Mouse (Mus musculus) liver, embryonic 14.5 days (tissue): ENCODE measurements around the gene Syne1. TPM values are rescaled to one million over a fixed set of nuclear protein-coding genes. Genes with fewer than 3 reads are reported as not detected.

Source experiments
- ATAC-seq: fragments of 200-750 bp; cut with Nextera tagmentation; 2 replicates; pipeline ENCODE4 v1.8.0; 2017; ENCODE audit warnings: moderate number of reproducible peaks, mild to moderate bottlenecking, moderate library complexity; ENCODE audit not compliant: insufficient read depth
- DNase-seq, 3 experiments: peaks; one replicate each; pipeline ENCODE4 v3.0.0-alpha.2; 2012 to 2013; ENCODE audit warnings: low read depth in 3 of 3, low spot score in 3 of 3
- H3K27ac ChIP-seq: fragments of 300-500 bp; sonication (generic); 2 replicates; pipeline ENCODE4 v1.5.1; 2014; ENCODE audit warnings: moderate library complexity, mild to moderate bottlenecking, control low read depth, inconsistent platforms
- H3K27me3 ChIP-seq: fragments of 300-500 bp; sonication (generic); 2 replicates; pipeline ENCODE4 v1.6.1; 2014; ENCODE audit warnings: mild to moderate bottlenecking, low read length, moderate library complexity; ENCODE audit not compliant: control insufficient read depth, insufficient read depth
- H3K36me3 ChIP-seq: fragments of 300-500 bp; sonication (generic); replicated peaks from 2 replicates; pipeline ENCODE4 v1.6.1; 2014; ENCODE audit warnings: low read depth; ENCODE audit not compliant: control insufficient read depth, insufficient read depth
- H3K4me1 ChIP-seq, 2 experiments: fragments of 200-500 bp in 1 of 2; fragments of 300-500 bp in 1 of 2; sonication (generic) in 1 of 2; replicated peaks; 2 replicates each; pipeline ENCODE4 v1.6.1; 2012 to 2014; ENCODE audit warnings: antibody characterized with exemption in 1 of 2, inconsistent platforms in 1 of 2, low read length in 1 of 2; ENCODE audit not compliant: control insufficient read depth in 2 of 2, insufficient read depth in 2 of 2
- H3K4me2 ChIP-seq: fragments of 300-500 bp; sonication (generic); 2 replicates; pipeline ENCODE4 v1.6.1; 2014; ENCODE audit warnings: low read depth, mild to moderate bottlenecking, control low read depth, moderate library complexity
- H3K4me3 ChIP-seq, 2 experiments: fragments of 200-500 bp in 1 of 2; fragments of 300-500 bp in 1 of 2; sonication (generic) in 1 of 2; 2 replicates each; pipeline ENCODE4 v1.5.1; 2012 to 2014; ENCODE audit warnings: low read depth in 2 of 2, low read length in 2 of 2, mild to moderate bottlenecking in 2 of 2, control low read depth in 1 of 2, inconsistent platforms in 1 of 2, moderate library complexity in 1 of 2; ENCODE audit not compliant: insufficient read depth in 1 of 2
- H3K9ac ChIP-seq: fragments of 300-500 bp; sonication (generic); replicated peaks from 2 replicates; pipeline ENCODE4 v1.6.1; 2014; ENCODE audit warnings: mild to moderate bottlenecking, control low read depth, moderate library complexity
- H3K9me3 ChIP-seq: fragments of 300-500 bp; sonication (generic); 2 replicates; pipeline ENCODE4 v1.6.1; 2016; ENCODE audit warnings: low read length, mixed read lengths; ENCODE audit not compliant: control insufficient read depth
- CTCF ChIP-seq: IDR thresholded peaks from 2 replicates; pipeline ENCODE4 v1.5.1; 2016; ENCODE audit warnings: antibody characterized with exemption, low read depth, control low read depth
- EP300 ChIP-seq: IDR thresholded peaks from 2 replicates; pipeline ENCODE4 v1.6.1; 2016; ENCODE audit warnings: antibody characterized with exemption, low read depth
- WGBS: fragments of 180-500 bp; shearing (Covaris S2); extraction: QIAGEN DNeasy Blood & Tissue Kit; methylation state at CpG from one replicate; pipeline ENCODE4 v1.1.7; 2014; ENCODE audit not compliant: insufficient replicate concordance; 5-methylcytosine and 5-hydroxymethylcytosine counted together
- polyA plus RNA-seq, 2 experiments: library from polyadenylated mRNA; depleted of rRNA in 1 of 2; stranded (reverse) in 1 of 2; unstranded in 1 of 2; fragments of >200 nt; fragmentation: Nextera tagmentation in 1 of 2; extraction: Ambion mirVana in 1 of 2; gene quantifications; 2 replicates each; pipeline versions ENCODE4 v1.2.1 to v1.2.3; 2012 to 2014

Syne1 gene
- polyA plus RNA-seq, 2 experiments, result 3.1 to 3.6 TPM

- Histone ChIP-seq H3K27me3 (no peaks in the 10 kb centered on the region), H3K4me1 (no peaks in the 10 kb centered on the region), H3K27ac (no peak overlapping the region), H3K4me3 (no peak overlapping the region), H3K36me3 (no peaks in the 10 kb centered on the region), H3K9ac (no peak overlapping the region), H3K4me2 (no peak overlapping the region), H3K9me3 (no peaks in the 10 kb centered on the region)
- 41% methylated on average over 6 of the region's 6 CpGs for WGBS
- no peak for ATAC-seq
- DNase-seq, result no peak
- no peak; the same call in 1 of the 2 replicates for TF ChIP-seq CTCF
- no peak for TF ChIP-seq EP300
These were observed 245.7 kb downstream of the Syne1 start for GRCm38 (mm10) chr10:5305555-5305954.

GRCm38 (mm10) chr10:5295291-5295891 lies 255.9 kb downstream of the Syne1 start:
- Histone ChIP-seq H3K36me3 (no peaks in the 10 kb centered on the region), H3K27me3 (no peaks in the 10 kb centered on the region), H3K27ac (no peak overlapping the region), H3K4me2 (no peak overlapping the region), H3K9ac (no peak overlapping the region), H3K4me3 (no peak overlapping the region), H3K9me3 (no peaks in the 10 kb centered on the region), H3K4me1 (peaks cover 0 to 2% of the 10 kb centered on the region in 2 experiments; a peak in 1 of 4 replicates)
- whole genome bisulfite sequencing, result 32% methylated on average over 7 of the region's 7 CpGs
- ATAC-seq (no peak), DNase-seq (no peak)
- TF ChIP-seq EP300 (no peak), CTCF (no peak)

- DNase-seq, result no peak
- H3K4me2 ChIP-seq, result no peak overlapping the region
- H3K4me3 ChIP-seq, result no peak overlapping the region
- 82% methylated on average over 5 of the region's 5 CpGs for WGBS
- no peak overlapping the region for H3K9ac ChIP-seq
- no peaks in the 10 kb centered on the region for H3K36me3 ChIP-seq
- ATAC-seq, result no peak
- TF ChIP-seq CTCF (no peak), EP300 (no peak)
- no peak overlapping the region for H3K27ac ChIP-seq
- H3K9me3 ChIP-seq, result no peaks in the 10 kb centered on the region
- no peaks in the 10 kb centered on the region for H3K4me1 ChIP-seq
- H3K27me3 ChIP-seq, result no peaks in the 10 kb centered on the region
These were observed 261.7 kb downstream of the Syne1 start for GRCm38 (mm10) chr10:5289575-5289909.

GRCm38 (mm10) chr10:5288716-5289574 lies 262.3 kb downstream of the Syne1 start:
- no peaks in the 10 kb centered on the region for H3K36me3 ChIP-seq
- no peak for DNase-seq
- H3K27ac ChIP-seq, result no peak overlapping the region
- H3K27me3 ChIP-seq, result no peaks in the 10 kb centered on the region
- H3K4me3 ChIP-seq, result no peak overlapping the region
- no peaks in the 10 kb centered on the region for H3K9me3 ChIP-seq
- H3K9ac ChIP-seq, result no peak overlapping the region
- 60% methylated on average over 19 of the region's 19 CpGs for WGBS
- no peak overlapping the region for H3K4me2 ChIP-seq
- no peak for TF ChIP-seq EP300
- TF ChIP-seq CTCF, result no peak
- no peaks in the 10 kb centered on the region for H3K4me1 ChIP-seq
- no peak for ATAC-seq

GRCm38 (mm10) chr10:5288262-5288661 lies 263.0 kb downstream of the Syne1 start:
- no peaks in the 10 kb centered on the region for H3K27me3 ChIP-seq
- DNase-seq (no peak), ATAC-seq (no peak)
- WGBS, result 36% methylated on average over 6 of the region's 6 CpGs
- H3K9me3 ChIP-seq, result no peaks in the 10 kb centered on the region
- TF ChIP-seq CTCF, result no peak
- TF ChIP-seq EP300, result no peak
- H3K27ac ChIP-seq, result no peak overlapping the region
- H3K4me2 ChIP-seq, result no peak overlapping the region
- no peak overlapping the region for H3K4me3 ChIP-seq
- no peak overlapping the region for H3K9ac ChIP-seq
- no peaks in the 10 kb centered on the region for H3K36me3 ChIP-seq
- no peaks in the 10 kb centered on the region for H3K4me1 ChIP-seq
